Mouse (Mus musculus): Measurements from ENCODE around the gene Dclk2. TPM values are rescaled to one million over a fixed set of nuclear protein-coding genes. Genes with fewer than 3 reads are reported as not detected.

Dclk2 gene
- total RNA-seq (2017), result 6.8 and 7.3 TPM in 2 replicates

- peak; percentile 31 to 47 for ATAC-seq (replicated peaks in 1 of 2; ENCODE audit: insufficient read depth in 1 of 2, low FRiP score in 2 of 2, low TSS enrichment in 1 of 2, low read depth in 1 of 2, poor library complexity in 2 of 2, severe bottlenecking in 2 of 2)
Measured at GRCm38 (mm10) chr3:86920343-86921083, at the start of gene Dclk2. Gene Dclk2, minus strand, starts transcription at chr3:86920852.

DNA sequence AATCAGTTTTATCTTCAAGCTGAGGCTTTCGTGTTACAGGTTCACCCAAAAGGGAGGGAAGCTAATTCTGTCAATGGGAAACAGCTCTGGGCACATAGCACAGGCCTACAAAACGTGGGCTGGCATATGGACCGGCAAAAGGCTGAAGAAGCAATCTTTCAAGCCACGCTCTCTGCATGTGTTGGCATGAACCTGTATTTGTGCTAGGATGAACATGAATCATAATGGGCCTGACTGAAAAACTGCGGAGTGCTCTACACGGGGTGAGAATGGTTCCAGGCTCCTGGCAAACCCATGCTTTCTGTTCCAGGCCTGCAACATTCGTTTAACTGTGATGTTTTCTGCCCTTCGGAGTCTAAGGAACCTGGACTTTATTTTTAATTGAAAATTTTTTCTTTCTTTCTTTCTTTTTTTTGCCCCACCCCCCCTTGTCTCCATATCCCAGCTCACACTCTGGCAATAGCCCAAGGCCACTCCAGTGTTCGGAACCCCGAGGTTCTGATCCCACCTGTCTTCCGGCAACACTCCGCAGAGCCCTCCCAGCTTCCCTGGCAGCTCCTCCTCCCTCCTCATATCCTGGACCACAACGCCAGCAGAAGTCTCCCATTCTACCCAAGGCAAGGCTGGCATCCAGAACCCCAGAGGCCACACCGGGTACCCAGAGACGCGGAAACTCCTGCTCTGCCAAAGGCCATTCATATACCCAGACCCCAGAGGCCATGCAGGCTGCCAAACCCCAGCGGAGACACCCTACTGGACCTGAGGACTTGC is 42.2 kb upstream of the Dclk2 start:
- no peak for ATAC-seq (replicated peaks in 1 of 2; ENCODE audit: insufficient read depth in 1 of 2, low FRiP score in 2 of 2, low TSS enrichment in 1 of 2, low read depth in 1 of 2, poor library complexity in 2 of 2, severe bottlenecking in 2 of 2)

DNA sequence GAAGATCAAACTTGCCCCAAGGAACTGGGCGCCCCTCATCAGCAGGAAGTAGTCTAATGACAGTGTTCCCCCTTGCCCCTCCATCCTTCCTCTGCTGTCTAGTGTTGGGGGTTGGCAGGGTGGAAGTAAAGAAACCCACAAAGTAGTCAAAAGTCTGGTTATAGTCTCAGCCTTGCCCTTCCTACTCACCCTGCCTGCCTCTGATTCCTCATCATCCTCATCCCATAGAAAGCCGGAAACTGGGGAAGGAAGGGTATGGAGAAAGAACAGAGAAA is 40.7 kb upstream of the Dclk2 start:
- no peak for ATAC-seq (replicated peaks in 1 of 2; ENCODE audit: insufficient read depth in 1 of 2, low FRiP score in 2 of 2, low TSS enrichment in 1 of 2, low read depth in 1 of 2, poor library complexity in 2 of 2, severe bottlenecking in 2 of 2)

DNA sequence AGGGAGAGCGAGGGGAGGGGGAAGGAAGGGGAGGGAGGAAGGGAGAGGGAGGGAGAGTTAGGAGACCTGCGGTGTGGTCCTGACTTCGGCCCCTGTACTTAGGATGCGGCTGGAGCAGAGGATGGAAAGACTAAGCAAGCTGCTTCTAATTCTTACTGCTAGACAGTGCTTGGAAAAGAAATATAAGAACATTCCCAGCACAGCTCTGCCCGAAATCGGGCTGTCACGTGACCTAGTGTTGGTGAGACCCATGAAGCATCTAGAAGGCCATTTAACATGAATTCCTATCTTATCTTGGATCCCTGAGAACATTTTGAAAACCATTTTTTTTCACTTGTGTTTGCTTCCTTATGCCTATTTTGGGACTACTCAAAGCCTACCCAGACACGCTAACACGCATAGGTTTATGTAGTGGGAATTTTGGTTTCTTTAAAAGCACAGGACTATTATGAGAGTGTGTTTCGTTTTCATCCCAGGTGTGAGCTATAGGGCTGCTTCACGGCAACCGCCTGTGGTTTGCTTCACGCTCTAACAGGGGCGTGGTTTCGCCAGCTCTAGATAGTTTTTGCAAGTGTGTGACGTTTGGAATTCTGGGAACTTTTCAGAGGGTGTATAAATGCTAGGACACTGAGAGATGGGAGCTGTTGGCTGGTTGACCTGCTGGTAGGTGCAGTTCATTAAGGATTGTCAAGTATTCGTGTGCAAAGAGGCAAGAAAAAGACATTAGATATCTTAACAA is 40.2 kb upstream of the Dclk2 start:
- ATAC-seq (replicated peaks in 1 of 2; ENCODE audit: insufficient read depth in 1 of 2, low FRiP score in 2 of 2, low TSS enrichment in 1 of 2, low read depth in 1 of 2, poor library complexity in 2 of 2, severe bottlenecking in 2 of 2), result no peak

DNA sequence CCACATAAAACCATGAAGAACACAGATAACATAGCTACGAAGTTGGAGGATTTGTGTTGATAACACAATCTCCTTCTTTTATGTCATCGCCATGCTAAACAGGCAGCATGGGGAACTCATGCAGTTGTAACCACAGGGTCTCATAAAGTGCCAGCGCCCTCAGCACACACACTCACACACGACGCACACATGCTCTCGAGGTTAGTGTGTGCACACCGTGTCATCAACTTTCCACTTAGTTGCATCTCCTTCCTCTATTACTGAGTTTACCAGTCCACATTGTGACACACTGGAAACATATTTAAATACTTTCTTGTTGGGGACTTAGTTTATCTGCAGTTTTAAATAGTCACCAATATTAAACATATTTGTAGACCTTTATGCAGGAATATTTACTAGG is 38.4 kb upstream of the Dclk2 start:
- peak in 1 of 2 experiments; percentile 46; a peak in 1 of 4 replicates for ATAC-seq (replicated peaks in 1 of 2; ENCODE audit: insufficient read depth in 1 of 2, low FRiP score in 2 of 2, low TSS enrichment in 1 of 2, low read depth in 1 of 2, poor library complexity in 2 of 2, severe bottlenecking in 2 of 2)

GRCm38 (mm10) chr3:86955376-86955775 is 34.7 kb upstream of the Dclk2 start:
- ATAC-seq (replicated peaks in 1 of 2; ENCODE audit: insufficient read depth in 1 of 2, low FRiP score in 2 of 2, low TSS enrichment in 1 of 2, low read depth in 1 of 2, poor library complexity in 2 of 2, severe bottlenecking in 2 of 2), result no peak

- no peak for ATAC-seq (replicated peaks in 1 of 2; ENCODE audit: insufficient read depth in 1 of 2, low FRiP score in 2 of 2, low TSS enrichment in 1 of 2, low read depth in 1 of 2, poor library complexity in 2 of 2, severe bottlenecking in 2 of 2)
Measured at GRCm38 (mm10) chr3:86954521-86954920, 33.9 kb upstream of the Dclk2 start.

GRCm38 (mm10) chr3:86953819-86954218 is 33.2 kb upstream of the Dclk2 start:
- ATAC-seq (replicated peaks in 1 of 2; ENCODE audit: insufficient read depth in 1 of 2, low FRiP score in 2 of 2, low TSS enrichment in 1 of 2, low read depth in 1 of 2, poor library complexity in 2 of 2, severe bottlenecking in 2 of 2), result no peak

GRCm38 (mm10) chr3:86950652-86951051 is 30.0 kb upstream of the Dclk2 start:
- no peak for ATAC-seq (replicated peaks in 1 of 2; ENCODE audit: insufficient read depth in 1 of 2, low FRiP score in 2 of 2, low TSS enrichment in 1 of 2, low read depth in 1 of 2, poor library complexity in 2 of 2, severe bottlenecking in 2 of 2)

DNA sequence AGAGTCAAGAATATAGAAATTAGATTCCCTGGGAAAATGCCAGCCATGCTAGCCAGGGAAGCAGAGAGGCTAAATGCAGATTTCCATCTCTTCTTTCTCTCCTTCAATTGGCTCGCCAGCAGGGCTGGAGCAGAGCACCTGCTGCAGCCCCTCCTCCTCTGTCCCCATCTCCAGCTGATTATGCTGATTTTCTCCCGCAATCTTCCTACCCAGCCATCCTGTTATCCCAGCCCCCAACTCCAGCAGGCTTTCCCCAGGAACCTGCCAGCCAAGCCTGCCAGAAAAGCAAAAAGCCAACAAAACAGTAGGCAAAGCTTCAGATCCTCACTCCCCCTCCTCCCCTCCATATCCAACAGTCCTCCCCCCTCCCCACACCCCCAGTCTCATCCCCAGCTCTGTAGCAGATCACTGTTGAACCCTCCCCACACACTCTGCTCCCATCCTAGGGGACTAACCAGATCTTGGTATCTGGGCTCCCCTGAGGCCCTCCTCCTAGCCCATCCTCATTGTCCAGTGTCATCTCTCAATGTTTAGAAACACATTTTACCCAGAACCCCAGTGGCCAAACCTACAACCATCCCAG is 15.7 kb upstream of the Dclk2 start:
- no peak for ATAC-seq (replicated peaks in 1 of 2; ENCODE audit: insufficient read depth in 1 of 2, low FRiP score in 2 of 2, low TSS enrichment in 1 of 2, low read depth in 1 of 2, poor library complexity in 2 of 2, severe bottlenecking in 2 of 2)

DNA sequence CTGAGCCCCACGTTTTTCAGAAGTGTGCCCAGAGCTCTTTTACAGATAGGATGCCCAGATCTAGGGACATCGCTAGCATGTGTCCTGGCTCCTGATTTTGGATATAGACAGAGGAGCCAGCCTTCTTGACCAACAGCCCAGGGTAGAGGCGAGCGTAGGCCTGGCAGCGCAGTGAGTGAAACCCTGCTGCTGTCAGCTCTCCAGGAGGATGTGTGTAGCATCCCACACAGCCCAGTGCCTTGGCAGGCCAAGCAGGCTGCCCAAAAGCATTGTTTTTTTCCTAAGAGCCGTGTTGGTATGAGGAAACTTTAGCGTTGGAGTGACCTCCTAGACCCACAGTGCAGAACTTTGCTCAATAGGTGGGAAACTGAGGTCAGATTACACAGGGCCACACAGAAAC is 12.8 kb upstream of the Dclk2 start:
- no peak for ATAC-seq (replicated peaks in 1 of 2; ENCODE audit: insufficient read depth in 1 of 2, low FRiP score in 2 of 2, low TSS enrichment in 1 of 2, low read depth in 1 of 2, poor library complexity in 2 of 2, severe bottlenecking in 2 of 2)

DNA sequence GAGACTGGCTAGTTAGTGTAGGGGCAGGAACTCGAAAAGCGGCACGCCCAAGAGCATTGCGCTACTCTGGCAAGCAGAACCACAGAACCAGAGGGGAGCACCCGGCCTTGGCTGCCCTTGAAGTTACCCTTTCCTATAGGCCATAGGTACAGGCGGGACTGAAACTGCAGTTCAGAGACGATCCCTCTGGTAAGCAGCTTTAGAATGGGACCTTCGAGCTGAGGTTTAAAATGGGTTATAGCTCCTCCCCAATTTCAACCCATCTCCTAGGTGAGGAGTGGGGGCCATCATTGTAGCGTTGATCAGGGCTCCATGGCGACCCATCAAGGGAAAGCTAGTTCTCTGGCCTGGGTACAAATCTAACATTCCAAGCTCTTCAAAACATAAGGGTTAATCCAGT is 3.0 kb upstream of the Dclk2 start:
- ATAC-seq (replicated peaks in 1 of 2; ENCODE audit: insufficient read depth in 1 of 2, low FRiP score in 2 of 2, low TSS enrichment in 1 of 2, low read depth in 1 of 2, poor library complexity in 2 of 2, severe bottlenecking in 2 of 2), result no peak

- ATAC-seq (replicated peaks in 1 of 2; ENCODE audit: insufficient read depth in 1 of 2, low FRiP score in 2 of 2, low TSS enrichment in 1 of 2, low read depth in 1 of 2, poor library complexity in 2 of 2, severe bottlenecking in 2 of 2), result no peak
Measured at GRCm38 (mm10) chr3:86921181-86921975, 726 bp upstream of the Dclk2 start.

DNA sequence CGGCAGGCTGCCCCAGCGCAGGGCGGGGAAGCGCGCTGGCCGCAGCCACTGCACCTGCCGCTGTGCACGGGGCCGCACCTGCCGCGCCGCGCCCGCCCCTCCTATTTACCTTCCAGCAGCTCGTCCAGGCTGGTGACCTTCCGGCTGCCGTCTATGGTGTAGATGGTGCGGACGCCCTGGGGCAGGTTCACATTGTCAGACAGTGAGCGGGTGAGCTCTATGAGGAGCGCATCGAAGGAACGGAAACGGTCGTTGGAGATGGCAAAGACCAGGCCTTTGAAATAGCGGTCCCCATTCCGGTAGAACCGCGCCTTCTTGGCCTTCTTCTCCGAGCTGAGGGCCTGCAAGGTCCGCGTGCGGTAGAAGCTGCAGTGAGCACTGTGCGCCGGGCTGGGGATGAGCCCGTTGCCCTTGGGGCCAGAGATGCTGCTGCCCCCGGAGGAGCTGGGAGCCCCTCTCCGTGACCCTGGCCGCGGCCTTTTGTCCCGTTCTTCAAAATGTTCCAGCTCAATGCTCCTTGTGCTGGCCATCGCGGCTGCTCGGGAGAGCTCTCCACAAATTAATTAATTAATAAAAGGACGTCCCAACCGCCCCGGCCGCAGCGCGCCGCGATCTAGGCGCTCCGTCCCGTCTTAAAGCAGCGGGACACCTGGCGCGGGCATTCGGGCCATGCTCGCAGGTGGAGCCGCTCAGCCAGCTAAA is 860 bp downstream of the Dclk2 start:
- ATAC-seq (replicated peaks in 1 of 2; ENCODE audit: insufficient read depth in 1 of 2, low FRiP score in 2 of 2, low TSS enrichment in 1 of 2, low read depth in 1 of 2, poor library complexity in 2 of 2, severe bottlenecking in 2 of 2), result peak in 1 of 2 experiments; percentile 16; a peak in 1 of 4 replicates

DNA sequence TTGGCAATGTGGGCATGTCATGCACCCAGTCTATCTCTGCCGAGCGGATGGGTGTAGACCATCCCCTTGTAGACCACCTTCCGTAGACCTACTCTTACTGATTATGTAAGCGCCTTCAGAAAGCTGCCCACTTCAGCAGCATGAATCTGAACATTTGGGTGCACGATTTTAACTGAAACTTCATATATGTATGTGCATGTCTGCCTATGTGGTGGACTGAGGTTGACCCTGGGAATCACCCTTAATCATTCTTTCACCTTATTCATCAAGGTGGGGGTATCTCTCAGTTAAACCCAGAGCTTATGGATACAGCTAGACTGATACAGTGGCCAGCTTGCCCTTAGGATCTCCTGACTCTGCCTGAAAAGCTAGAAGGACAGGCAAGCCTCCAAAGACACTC is 3.6 kb downstream of the Dclk2 start:
- no peak for ATAC-seq (replicated peaks in 1 of 2; ENCODE audit: insufficient read depth in 1 of 2, low FRiP score in 2 of 2, low TSS enrichment in 1 of 2, low read depth in 1 of 2, poor library complexity in 2 of 2, severe bottlenecking in 2 of 2)

DNA sequence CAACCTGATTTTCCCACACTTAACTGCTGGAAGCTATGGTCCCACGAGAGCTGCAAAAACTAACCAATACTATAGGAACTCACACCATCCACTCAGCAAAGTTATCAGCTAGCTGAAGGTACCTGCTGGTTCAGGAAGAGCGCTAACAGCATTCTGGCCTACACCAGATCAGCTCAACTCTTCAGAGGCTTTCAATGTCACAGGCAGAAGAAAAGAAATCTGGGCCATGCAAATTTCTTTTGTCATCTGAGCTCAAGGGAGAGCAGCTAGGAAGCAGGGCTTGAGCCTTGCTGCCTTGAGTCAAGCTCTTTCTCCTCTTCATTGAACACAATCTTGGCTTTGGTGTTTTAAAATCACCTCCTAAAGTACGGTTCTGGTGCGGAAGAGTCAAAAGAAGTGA is 4.0 kb downstream of the Dclk2 start:
- no peak for ATAC-seq (replicated peaks in 1 of 2; ENCODE audit: insufficient read depth in 1 of 2, low FRiP score in 2 of 2, low TSS enrichment in 1 of 2, low read depth in 1 of 2, poor library complexity in 2 of 2, severe bottlenecking in 2 of 2)

GRCm38 (mm10) chr3:86915291-86915690 is 5.4 kb downstream of the Dclk2 start:
- no peak for ATAC-seq (replicated peaks in 1 of 2; ENCODE audit: insufficient read depth in 1 of 2, low FRiP score in 2 of 2, low TSS enrichment in 1 of 2, low read depth in 1 of 2, poor library complexity in 2 of 2, severe bottlenecking in 2 of 2)

Measured in hematopoietic stem cell, adult 5-6 weeks (primary cell).